Mouse (Mus musculus) right cerebral cortex, postnatal 14 days (tissue): ENCODE measurements around the gene Eif2b1.
A peak's percentile ranks its signal among the peaks of the same experiment; 100 is the strongest.
"Not testable (repeated sequence)": the region's sequence is repeated elsewhere in the genome, so short reads cannot be mapped to it uniquely, and the experiment has no call there.

Experiments used
- DNase-seq: peaks from one replicate; pipeline ENCODE4 v3.0.0; 2022

The Eif2b1 gene

DNA sequence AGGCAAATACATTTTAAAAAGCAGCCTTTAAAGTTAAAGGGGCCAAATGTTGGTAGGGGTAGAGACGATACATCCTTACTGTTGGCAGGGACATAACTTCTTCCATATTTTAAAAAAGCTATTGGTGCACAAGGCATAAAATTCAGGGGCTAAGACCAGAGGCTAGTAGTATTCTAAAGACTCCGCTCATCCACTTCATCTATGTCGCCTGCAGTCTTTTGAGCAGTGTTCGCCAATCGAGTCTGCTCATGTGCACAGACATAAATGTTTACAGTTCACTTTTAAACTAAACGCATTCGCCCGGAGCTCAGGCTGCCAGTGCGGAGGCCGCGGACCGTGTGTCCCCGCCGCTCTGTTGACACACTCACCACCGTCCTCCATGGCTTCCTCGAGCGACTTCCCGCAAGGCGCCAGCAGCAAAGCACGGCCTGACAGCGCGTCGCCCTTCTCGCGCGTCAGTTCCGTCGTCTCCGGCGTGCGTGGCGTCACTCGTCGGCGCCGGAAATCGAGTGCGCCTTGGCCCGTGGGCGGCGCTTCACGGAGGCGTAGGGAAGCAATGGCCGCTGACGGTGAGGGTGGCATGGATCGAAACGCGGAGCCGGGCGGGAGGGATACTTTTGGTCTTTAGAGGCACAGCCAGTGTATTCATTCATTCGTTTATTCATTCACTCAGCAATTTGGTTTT is at the start of gene Eif2b1, which contains the start of gene Gtf2h3:
Gene Eif2b1 (minus strand): TSS at position 499 of the 685 bp plus-strand sequence.
Gene Gtf2h3 (plus strand): TSS at position 508 of the 685 bp plus-strand sequence.
- DNase-seq: peak; percentile 95

DNA sequence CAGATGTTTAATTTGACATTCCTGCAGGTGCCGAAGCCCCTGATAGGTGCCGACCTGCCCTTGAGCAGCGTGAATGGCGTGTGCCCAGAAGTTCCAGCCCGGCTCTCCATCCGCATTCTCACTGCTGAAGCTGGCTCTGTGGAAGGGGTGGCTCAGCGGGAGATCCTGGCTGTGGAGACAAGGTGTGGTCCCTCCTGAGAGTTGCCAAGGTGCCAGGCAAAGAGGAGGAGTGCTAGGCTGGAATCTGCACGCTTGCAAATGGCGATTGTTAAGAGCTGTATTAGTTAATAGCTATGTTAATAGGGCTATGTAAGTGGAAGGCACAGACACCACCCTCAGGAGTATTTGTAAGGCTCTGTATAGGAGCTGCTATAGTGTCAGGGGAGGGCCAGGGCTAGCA is 45.4 kb upstream of the Eif2b1 start:
- no peak for DNase-seq

DNA sequence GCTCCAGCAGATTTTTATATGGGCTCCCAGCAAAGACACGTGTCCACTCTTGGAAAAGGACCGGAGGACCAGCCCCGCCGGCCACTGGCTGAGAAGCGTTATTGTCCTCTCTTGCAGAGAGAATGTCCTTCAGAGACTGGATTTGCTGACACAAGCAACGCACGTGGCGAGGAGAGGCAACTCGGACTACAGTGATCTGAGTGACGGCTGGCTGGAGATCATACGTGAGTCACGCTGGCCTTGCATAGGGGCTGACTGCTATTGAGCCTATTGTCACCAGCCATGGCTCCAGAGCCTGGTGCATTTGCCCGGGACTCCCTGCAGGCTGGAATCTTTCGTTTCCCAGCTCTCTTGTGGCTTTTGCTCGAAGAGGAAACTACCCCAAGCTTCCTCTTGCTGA is 44.0 kb upstream of the Eif2b1 start:
- DNase-seq: no peak

DNA sequence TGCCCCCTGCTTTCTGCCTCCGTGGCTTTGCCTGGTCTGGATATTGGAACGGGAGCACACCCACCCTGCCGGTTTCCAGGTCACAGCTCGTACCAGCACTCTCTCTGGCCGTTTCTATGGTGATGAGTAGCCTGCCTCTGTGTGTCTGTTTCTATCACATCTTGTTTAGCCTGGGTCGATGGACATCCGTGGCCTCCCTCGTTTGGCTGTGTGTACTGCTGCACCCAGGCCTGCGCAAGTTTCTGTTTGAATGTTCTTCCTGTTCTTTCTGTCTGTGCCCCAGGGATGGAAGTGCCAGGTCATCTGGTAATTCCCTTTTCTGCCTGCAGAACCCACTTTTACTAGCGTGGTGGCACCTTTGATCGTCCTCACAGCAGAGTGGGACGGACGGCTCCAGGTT is 42.4 kb upstream of the Eif2b1 start:
- DNase-seq: no peak

DNA sequence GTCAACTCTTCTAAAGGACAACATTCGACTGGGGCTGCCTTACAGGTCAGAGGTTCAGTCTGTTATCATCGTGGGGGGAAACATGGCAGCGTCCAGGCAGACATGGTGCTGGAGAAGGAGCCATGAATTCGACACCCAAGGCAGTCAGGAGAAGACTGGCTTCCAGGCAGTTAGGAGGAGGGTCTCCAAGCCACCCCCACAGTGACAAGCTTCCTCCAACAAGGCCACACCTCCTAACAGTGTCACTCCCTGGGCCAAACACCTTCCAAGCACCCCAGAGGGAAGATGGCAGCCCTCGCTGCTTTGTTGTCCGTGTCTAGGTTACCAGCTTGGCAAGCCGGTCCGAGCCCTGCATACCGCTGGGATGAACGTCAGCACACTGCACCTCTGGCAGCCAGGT is 39.8 kb upstream of the Eif2b1 start:
- no peak for DNase-seq

DNA sequence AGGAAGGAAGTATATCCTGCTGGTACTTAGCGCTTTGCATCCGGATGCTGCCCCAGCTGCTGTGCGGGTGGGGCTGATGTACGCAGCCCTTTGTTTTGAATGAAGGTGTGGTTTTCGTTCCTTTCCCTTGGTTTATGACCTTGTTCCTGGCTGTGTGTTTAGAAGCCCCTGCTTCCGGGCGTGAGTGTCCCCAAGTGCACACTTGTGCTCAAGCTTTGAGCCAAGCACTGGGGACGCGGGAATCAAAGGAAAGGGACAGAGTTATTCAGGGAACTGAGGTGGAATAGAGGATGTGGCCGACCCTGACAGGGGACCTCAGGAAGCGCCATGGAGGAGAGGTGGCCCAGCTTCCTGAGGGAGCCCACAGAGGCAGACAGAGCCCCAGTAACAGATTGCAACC is 35.8 kb upstream of the Eif2b1 start:
- DNase-seq: no peak

DNA sequence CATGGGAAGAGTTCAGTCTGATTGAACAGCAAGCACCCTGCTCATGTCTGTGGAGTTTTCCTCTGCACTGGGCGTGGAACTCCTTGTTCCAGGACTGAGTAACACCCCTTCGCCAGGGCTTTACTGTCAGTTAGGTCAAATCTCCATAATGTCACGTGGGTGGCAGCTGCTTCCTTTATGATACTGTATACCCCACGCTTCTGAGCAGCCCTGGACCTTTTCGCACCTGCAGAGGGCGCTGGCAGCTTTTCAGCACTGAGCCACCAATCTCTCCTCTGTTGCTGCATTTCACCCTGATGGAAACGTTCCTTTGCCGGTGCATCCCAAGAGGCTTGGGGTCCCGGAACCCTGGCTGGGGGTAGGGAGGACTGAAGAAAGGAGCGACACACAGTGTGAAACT is 32.0 kb upstream of the Eif2b1 start:
- no peak for DNase-seq

DNA sequence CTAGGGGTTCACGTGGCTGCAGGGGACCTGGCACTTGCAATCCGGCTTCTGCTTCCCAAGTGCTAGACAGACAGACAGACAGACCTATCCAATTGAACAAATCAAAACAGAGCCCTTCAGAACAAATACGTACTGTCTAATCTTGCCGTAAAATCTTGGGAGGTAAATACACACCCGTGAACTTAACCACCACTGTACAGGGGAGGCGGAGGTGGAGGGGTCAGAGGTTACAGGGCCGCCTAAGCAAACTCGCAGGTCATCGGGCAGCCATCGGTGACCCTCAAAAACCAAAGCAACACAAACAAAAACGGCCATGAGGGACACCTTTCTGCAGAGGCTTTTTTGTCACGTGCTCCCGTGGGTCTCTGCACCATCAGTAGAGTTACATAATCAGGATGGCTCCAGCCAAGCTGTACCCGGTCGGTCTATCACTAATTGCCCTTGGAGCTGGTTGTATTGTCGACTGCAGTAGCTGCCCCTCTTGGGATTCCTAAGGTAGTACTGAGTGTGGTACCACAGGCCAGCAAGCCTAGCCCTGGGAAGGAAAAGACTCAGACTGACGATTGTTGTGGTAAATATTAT is 26.2 kb upstream of the Eif2b1 start:
- no peak for DNase-seq

DNA sequence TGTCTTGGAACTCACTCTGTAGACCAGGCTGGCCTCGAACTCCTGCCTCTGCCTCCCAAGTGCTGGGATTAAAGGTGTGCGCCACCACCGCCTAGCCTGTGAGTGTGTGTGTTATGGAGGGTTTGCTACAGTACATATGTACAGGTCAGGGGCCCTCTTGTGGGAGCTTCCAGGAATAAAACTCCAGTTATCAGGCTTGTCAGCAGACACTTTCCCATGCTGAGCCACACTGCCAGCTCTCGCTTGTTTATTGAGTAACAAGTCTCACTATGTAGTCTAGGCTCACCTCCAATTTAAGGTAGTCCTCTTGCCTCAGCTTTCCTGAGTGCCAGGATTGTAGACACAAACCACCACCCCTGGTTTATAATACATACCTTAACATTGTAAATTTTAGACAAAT is 25.4 kb upstream of the Eif2b1 start:
- DNase-seq: no peak

DNA sequence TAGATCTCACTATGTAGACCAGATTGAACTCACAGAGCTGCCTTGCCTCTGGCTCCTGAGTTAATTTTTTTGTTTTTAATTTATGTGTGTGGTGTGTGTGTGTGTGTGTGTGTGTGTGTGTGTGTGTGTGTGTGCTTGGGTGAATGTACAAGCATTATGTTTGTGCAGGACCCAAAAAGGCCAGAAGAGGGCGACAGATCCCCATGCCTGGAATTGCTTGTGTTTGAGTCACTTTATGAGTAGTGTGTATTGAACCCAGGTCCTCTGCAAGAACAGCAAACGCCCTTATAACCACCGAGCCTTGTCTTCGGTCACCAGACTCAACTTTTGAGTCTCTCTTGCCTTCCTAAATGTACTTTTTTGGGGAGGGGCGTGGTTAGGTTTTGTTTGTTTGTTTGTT is 23.4 kb upstream of the Eif2b1 start:
- peak; percentile 52 for DNase-seq

DNA sequence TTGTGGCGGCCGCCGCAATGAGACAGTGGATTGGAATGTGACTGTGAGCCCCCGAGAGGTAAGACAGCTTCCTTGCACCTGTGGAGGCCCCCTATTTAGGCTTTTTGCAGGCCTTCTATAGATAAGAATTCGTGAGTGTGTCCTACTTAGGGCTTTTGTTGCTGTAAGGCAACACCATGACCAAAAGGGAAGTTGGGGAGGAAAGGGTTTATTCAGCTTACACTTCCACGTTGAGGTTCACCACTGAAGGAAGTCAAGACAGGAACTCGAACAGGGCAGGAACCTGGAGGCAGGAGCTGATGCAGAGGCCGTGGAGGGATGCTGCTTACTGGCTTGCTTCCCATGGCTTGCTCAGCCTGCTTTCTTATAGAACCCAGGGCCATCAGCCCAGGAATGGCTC is 20.8 kb upstream of the Eif2b1 start:
- not testable (repeated sequence) for DNase-seq

DNA sequence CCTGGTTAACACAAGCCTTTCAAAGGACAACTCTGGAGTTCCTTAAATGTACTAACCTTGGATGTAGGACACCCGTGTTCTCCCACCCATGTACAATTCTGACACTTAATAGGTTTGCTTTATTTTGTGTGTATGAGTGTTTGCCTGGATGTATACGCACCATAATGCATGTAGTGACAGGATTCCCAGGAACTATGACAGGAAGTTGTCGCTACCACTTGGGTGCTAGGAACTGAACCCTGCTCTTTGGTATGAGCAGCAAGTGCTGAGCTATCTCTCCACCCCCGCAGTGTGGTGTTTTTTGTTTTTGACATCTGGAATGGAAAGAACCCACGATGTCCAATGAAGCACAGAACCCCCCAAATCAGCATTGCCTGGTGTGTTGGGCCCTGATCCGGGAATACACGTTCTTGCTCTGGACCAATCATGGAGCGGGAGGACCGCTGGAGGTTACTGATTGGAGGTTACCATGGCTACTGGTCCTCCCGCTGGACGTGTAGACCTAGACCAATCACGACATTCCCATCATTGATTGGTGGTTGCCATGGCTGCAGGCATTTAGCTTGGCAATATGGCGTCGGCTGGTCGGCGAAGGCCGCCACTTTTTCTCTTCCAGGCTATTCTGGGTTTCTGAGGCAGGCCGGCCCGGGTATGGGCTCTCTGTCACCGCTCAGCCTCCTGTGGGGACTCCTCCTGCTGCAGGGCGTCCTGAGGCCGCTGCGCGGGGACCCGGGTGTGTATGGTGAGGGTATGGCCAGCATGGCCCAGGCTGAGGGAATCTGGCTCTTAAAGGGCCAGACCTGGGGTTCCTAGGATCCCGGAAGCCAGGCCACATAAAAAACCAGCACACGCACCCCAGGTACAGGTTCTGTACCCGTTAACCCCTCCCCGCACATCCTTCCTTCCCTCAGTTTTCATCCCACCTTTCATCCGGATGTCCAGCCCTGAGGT is 19.6 kb upstream of the Eif2b1 start:
- DNase-seq: peak; percentile 86

DNA sequence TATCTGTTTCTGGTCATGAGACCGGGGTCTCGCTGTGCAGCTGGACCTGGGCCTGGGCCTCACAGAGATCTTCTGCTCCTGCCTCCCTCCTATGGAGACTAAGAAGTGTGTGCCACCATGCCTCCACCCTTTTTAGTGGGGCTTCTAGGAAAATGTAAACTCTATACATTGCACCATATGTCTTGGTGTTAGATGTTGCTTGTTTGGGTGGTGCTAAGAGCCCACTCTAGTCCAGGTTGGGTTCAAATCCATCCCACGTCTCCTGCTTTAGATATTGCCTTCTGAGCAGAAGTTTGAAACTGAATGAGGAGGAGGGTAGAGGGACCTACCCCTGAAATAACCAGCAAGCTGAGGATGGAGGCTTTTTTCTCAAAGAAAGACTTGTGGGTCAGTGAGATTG is 13.8 kb upstream of the Eif2b1 start:
- no peak for DNase-seq

DNA sequence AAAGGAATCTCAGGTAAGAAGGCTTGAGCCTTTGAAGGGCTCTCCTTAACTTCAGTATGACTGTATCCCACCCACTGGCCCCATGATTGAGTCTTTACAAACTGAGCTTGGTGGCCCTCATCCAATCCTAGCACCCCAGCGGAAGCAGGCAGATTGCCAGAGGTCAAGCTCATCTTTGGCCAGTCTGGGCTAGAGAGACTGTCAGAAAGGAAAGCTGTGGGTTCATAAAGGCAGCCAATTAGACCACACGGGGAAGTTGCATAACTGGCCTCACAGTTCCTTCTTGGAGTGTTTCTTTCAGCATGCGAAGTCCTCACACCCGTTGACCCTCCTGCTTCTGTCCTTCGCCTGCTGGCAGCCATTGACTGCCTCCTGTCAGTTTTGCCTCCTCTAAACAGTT is 3.6 kb upstream of the Eif2b1 start:
- DNase-seq: no peak

DNA sequence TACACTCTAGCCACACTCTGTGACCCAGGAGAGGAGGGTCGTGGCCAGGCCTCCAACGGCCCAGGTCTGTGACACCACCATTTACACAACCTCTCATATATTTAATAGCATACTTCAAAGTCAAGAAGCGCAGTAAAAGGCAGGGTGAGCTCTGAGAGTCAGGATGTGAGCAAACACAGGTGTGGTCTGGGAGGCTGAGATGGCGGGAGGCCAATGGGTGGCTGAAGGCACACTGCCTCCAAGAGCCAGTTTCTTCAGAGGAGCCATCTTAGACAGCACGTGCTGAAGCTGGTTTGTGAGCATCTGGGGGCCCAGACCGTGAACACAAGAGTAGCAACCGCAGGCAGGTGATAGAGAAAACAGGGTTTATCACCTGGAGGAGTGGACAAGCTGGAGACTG is 3.5 kb downstream of the Eif2b1 start:
- no peak for DNase-seq

DNA sequence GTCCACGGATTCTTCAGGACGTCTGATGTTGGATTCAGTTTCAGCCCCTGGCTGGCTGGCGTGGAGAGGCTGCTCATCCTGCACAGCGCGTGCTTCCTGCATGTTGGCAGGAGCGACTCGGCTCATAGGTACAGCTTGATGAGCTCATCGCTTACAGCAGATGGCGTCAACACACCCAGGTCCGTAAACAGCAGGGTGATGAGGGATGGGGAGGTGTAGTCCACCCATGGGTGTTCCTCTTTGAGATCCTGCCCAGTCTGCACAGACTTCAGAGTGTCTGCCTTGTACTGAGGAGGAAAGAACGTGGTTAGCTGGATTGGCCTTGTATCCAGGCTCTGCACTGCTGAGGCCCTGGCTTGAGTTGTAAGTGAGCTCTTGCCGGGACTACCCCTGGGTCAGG is 7.9 kb downstream of the Eif2b1 start:
- DNase-seq: peak; percentile 34

DNA sequence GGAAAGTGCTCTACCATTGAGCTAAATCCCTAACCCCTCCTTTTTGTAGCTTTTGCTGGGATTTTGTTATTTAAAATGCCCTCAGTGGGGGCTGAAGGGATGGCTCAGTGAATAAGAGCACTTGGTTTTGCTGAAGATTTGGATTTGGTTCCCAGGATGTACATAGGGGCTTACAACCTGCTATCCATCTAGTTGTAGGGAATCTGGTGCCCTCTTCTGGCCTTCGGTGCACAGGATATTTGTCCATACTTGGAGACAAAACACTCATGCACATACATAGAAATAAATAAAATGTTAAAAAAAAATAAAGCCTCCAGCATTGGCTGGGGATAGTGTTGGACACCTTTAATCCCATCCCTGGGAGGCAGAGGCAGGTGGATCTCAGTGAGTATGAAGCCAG is 23.8 kb downstream of the Eif2b1 start:
- no peak for DNase-seq

DNA sequence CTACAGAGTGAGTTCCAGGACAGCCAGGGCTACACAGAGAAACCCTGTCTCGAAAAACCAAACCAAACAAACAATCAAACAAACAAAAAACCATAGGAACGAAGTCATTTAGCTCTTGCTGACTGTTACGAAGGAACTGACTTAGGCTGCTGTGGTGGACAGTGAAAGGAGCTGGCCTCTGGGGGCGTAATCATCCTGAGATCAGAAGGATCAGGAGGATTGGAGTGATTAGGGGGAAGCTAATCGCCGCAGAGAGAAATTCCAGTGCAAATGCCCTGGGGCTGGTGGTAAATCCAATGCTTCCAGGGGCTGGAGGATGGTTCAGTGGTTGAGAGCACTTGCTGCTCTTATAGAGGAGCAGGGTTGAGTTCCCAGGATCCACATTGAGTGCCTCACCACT is 25.3 kb downstream of the Eif2b1 start:
- DNase-seq: no peak

DNA sequence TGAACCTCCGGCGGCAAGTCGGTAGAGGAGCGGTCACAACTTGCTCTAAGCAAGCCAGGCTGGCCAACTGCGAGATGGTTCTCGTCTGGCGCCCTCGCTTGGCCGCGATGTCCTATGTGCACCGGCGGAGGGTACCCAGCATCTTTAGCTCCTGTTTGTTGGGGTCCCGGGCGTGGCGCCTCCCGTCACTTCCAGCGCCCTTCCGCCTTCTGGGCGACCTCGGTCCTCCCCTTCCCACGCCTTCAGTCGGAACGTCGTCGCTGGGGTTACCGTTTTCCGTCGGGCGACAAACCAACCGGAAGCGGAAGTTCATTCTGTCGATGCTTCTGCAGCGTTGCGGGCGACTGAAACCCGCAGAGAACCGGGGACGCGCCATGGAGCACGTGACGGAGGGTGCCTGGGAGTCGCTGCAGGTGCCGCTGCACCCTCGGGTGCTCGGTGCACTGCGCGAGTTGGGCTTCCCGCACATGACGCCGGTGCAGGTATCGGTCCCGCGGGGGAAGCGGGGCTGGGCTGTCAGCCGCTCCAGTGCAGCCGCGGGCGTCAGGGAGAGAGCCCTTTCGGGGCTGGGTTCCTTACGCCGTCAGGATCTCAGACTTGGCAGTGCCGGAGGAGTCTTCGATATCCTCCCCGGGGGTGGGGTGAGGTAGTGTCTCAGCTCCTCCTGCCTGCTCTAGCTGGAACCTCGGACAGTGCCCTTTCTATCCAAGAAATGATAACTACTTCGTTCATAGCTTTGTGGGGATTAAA is 26.2 kb downstream of the Eif2b1 start, which contains the start of gene Ddx55:
Gene Ddx55 (plus strand): TSS at position 307 of the 750 bp plus-strand sequence.
- peak; percentile 87 for DNase-seq

DNA sequence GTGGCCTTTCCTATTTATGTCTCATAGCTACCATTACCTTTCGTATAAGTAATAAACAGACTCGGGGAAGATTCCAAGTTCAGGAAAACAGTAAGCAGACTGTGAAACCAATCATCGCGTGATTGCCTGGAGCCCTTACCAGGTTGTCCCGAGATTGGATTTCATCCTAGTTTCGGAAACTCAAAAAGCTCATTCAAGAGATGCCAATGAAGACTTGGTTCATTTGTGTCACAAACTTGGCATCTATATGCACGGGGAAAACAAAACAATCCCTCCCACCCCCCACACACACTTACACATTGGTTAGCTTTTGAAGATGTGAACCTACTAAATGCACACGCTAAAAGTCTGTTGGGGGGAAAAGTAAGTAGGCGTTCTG is 26.8 kb downstream of the Eif2b1 start:
- DNase-seq: no peak

DNA sequence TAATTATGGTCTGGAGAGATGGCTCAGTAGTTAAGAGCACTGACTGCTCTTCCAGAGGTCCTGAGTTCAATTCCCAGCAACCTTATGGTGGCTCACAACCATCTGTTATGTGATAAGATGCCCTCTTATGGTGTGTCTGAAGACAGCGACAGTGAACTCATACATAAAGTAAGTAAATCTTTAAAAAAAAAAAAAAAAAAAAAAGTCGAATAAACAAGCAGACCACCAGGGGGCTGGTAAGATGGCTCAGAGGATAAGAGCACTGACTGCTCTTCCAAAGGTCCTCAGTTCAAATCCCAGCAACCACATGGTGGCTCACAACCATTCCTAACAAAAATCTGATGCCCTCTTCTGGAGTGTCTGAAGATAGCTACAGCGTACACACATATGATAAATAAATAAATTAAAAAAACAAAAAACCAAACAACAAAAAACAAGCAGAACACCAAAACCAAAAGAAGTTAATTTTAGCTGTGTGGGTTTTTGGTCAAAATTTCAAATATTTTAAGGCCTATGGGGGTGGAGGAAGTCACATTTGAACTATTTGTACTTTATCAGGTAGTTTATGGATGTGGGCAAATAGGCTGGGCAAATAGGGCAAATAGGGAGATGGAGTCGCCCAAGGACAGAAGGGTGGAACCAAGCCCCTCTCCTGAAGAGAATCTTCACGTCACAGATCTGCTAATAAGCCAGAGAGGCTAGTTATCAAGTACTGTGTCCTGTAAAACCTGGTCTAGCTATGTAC is 27.4 kb downstream of the Eif2b1 start:
- DNase-seq: not testable (repeated sequence)

DNA sequence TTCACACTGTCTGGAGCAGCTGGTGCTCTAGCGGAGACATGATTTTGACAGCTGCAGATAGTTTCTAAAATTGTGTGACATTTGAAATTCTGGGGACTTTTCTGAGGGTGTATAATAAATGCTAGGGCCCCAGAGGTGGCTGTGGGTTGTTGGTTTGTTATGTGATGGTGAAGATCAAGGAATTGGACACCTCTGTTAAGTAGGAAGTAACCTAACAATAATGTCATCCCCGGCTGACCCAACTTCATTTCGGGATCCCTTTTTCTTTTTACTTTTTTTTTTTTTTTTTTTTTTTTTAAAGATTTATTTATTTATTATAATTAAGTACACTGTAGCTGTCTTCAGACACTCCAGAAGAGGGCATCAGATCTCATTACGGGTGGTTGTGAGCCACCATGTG is 28.2 kb downstream of the Eif2b1 start:
- DNase-seq: not testable (repeated sequence)
